Mouse (Mus musculus) heart, embryonic 13.5 days (tissue): ENCODE data around the gene Pik3c2a. TPM values are rescaled to one million over a fixed set of nuclear protein-coding genes. Genes with fewer than 3 reads are reported as not detected.

Experiments used
- ATAC-seq: fragments of 200-750 bp; cut with Nextera tagmentation; 2 replicates; pipeline ENCODE4 v1.8.0; 2017; ENCODE audit warnings: moderate TSS enrichment; ENCODE audit not compliant: insufficient number of reproducible peaks, low FRiP score, low TSS enrichment; ENCODE audit errors: extremely low read depth
- H3K27ac ChIP-seq: fragments of 300-500 bp; sonication (generic); replicated peaks from 2 replicates; pipeline ENCODE4 v1.5.1; 2015; ENCODE audit warnings: moderate library complexity, mild to moderate bottlenecking, inconsistent platforms
- H3K27me3 ChIP-seq: fragments of 300-500 bp; sonication (generic); replicated peaks from 2 replicates; pipeline ENCODE4 v1.6.1; 2015; ENCODE audit warnings: mild to moderate bottlenecking, inconsistent platforms
- H3K36me3 ChIP-seq: fragments of 300-500 bp; sonication (generic); 2 replicates; pipeline ENCODE4 v1.6.1; 2015; ENCODE audit warnings: mild to moderate bottlenecking, inconsistent platforms
- H3K4me1 ChIP-seq: fragments of 300-500 bp; sonication (generic); 2 replicates; pipeline ENCODE4 v1.6.1; 2015; ENCODE audit warnings: inconsistent platforms
- H3K4me2 ChIP-seq: fragments of 300-500 bp; sonication (generic); 2 replicates; pipeline ENCODE4 v1.6.1; 2015; ENCODE audit warnings: inconsistent platforms, mild to moderate bottlenecking, moderate library complexity
- H3K4me3 ChIP-seq: fragments of 300-500 bp; sonication (generic); 2 replicates; pipeline ENCODE4 v1.5.1; 2015; ENCODE audit warnings: moderate library complexity, mild to moderate bottlenecking, inconsistent platforms
- H3K9ac ChIP-seq: fragments of 300-500 bp; sonication (generic); 2 replicates; pipeline ENCODE4 v1.6.1; 2015; ENCODE audit warnings: inconsistent platforms, mild to moderate bottlenecking, moderate library complexity
- H3K9me3 ChIP-seq: fragments of 300-500 bp; sonication (generic); 2 replicates; pipeline ENCODE4 v1.6.1; 2016; ENCODE audit warnings: inconsistent platforms
- WGBS: fragments of 180-500 bp; shearing (Covaris S2); methylation state at CpG from one replicate; pipeline ENCODE4 v1.1.7; 2015; ENCODE audit warnings: mixed read lengths; 5-methylcytosine and 5-hydroxymethylcytosine counted together
- polyA plus RNA-seq: library from polyadenylated mRNA; unstranded; fragments of >200 nt; fragmentation: Nextera tagmentation; extraction: Ambion mirVana; gene quantifications from 2 replicates; pipeline ENCODE4 v1.2.1, GENCODE M21; 2015

The Pik3c2a gene
- 14.1 and 14.4 TPM in 2 replicates for polyA plus RNA-seq

DNA sequence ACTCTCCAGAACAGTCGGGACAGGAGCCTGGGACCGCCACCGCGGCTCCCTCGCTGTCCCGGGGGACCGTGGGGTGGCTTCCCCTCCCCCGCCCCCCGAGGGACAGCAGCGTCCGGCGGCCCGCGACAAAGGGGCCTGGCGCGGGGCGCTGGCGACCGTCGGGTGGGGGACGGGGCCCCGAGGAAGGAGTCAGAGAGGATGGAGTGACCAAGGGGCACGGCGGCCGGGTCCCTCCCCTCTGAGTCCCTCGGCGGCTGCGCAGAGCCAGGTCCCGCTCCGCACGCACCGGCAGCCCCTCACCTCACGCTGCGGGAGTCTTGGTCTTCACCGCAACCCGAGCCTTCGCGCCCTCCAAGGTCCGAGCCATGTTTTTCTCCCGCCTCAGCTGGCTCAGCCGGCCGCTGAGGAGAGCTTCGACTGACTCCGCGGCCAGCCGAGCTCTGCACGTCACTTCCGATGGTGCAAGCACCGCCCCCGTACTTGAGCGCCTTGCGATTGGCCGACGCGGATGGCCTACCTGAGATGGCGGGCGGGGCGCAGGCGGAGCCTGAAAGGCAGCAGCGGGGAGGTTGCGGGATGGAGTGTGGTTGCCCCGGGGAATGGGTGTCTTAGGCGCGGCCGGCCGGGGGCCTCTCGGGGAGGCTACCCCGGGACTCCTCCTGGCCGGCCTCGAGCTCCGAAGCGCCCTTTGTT, at the start of gene Pik3c2a:
Pik3c2a (minus strand) TSS at position 446 of the 693 bp plus-strand sequence.
- WGBS: under 1% methylated on average over 58 of the region's 72 CpGs

GRCm38 (mm10) chr7:116491113-116491512, 47.9 kb upstream of the Pik3c2a start:
- Histone ChIP-seq H3K27ac (no peak overlapping the region), H3K9ac (no peak overlapping the region), H3K36me3 (no peaks in the 10 kb centered on the region), H3K4me1 (no peaks in the 10 kb centered on the region), H3K4me2 (no peak overlapping the region), H3K4me3 (no peak overlapping the region), H3K27me3 (no peaks in the 10 kb centered on the region), H3K9me3 (peaks cover 3% of the 10 kb centered on the region)
- 68% methylated on average over 4 of the region's 4 CpGs for WGBS
- ATAC-seq: no peak

More for the DNA sequence above, at the start of gene Pik3c2a:
- peak; percentile 97 for ATAC-seq
- H3K9ac ChIP-seq: peak within 1 kb of the TSS; percentile 95
- peak within 1 kb of the TSS; percentile 87 for H3K27ac ChIP-seq
- no peaks in the 10 kb centered on the region for H3K27me3 ChIP-seq
- H3K4me2 ChIP-seq: peak within 1 kb of the TSS; percentile 77
- no peaks in the 10 kb centered on the region for H3K9me3 ChIP-seq
- H3K4me1 ChIP-seq: peaks cover 30% of the 10 kb centered on the region
- H3K36me3 ChIP-seq: 0 out of 2 replicates have a peak, but pooled peaks cover 4% of the 10 kb centered on the region
- peak within 1 kb of the TSS; percentile 84 for H3K4me3 ChIP-seq

- Histone ChIP-seq H3K9ac (no peak overlapping the region), H3K36me3 (no peaks in the 10 kb centered on the region), H3K4me1 (peaks cover 19% of the 10 kb centered on the region), H3K27ac (no peak overlapping the region), H3K4me2 (no peak overlapping the region), H3K4me3 (no peak overlapping the region), H3K9me3 (no peaks in the 10 kb centered on the region), H3K27me3 (no peaks in the 10 kb centered on the region)
- ATAC-seq: no peak
- 60% methylated on average over 1 of the region's 1 CpGs for WGBS
Measured at GRCm38 (mm10) chr7:116485062-116485601, 41.9 kb upstream of the Pik3c2a start.

DNA sequence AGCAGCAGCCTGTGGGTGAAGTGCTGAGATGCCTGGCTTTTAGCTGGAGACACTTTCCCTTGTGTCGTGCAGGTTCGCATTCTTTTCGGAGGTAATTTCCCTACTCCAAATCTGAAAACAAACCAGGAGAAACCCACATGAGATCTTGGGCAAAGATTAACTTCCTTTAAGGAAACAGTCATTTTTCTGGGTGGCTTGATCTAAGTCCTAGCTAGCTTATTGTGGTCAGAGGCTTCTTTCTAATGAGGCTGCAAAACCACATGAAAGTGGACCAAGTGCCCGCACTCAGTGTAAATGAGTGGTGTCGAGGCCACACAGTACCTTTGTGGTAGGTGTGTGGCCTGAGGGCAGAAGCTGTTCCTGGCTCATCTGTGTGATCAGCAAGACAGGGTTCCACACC, 41.0 kb upstream of the Pik3c2a start:
- Histone ChIP-seq H3K9ac (no peak overlapping the region), H3K9me3 (no peaks in the 10 kb centered on the region), H3K36me3 (no peaks in the 10 kb centered on the region), H3K4me2 (peak overlapping the region; percentile 31; the same call in 1 of the 2 replicates), H3K4me3 (no peak overlapping the region), H3K27me3 (no peaks in the 10 kb centered on the region), H3K4me1 (peaks cover 19% of the 10 kb centered on the region), H3K27ac (no peak overlapping the region)
- WGBS: 46% methylated on average over 5 of the region's 5 CpGs
- no peak for ATAC-seq

DNA sequence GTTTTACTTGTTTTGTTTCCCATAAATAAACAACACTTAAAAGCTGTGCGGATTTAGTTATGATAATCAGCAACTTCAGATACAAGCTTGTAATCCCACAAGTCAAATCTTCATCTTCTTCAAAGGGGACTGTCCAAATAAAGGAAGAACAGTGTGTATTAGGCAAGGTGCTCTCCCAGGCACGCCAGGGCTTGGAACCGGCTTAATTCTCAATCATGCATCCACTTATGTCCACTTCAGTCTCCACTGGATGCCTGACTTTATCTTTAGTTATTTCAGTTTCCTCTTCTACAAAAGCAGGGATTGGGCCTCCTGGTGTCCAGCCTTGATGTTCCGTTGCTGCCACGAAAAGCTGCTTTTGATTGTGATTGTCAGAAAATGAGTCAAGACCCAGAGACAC, 40.5 kb upstream of the Pik3c2a start:
- no peak for ATAC-seq
- peaks cover 19% of the 10 kb centered on the region for H3K4me1 ChIP-seq
- no peaks in the 10 kb centered on the region for H3K27me3 ChIP-seq
- WGBS: 36% methylated on average over 5 of the region's 5 CpGs
- peak overlapping the region; percentile 31; the same call in 1 of the 2 replicates for H3K4me2 ChIP-seq
- H3K36me3 ChIP-seq: no peaks in the 10 kb centered on the region
- H3K27ac ChIP-seq: no peak overlapping the region
- H3K9ac ChIP-seq: no peak overlapping the region
- no peaks in the 10 kb centered on the region for H3K9me3 ChIP-seq
- no peak overlapping the region for H3K4me3 ChIP-seq

DNA sequence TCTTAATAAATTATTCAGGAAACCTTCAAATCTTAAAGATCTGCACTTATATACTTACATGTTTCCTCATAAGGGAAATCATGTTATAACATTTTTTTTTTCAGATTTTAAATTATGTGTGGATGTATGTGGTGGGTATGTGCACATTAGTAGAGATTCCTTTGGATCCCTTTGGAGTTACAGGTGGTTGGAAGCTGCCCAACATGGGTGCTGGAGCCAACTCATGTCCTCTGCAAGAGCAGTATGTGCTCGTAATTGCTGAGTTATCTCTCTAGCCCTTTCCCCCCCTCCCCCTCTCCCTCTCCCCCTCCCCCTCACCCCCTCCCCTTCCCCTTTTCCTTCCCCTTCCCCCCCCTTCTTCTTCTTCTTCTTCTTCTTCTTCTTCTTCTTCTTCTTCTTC, 39.9 kb upstream of the Pik3c2a start:
- Histone ChIP-seq H3K36me3 (no peaks in the 10 kb centered on the region), H3K9me3 (no peaks in the 10 kb centered on the region), H3K27ac (no peak overlapping the region), H3K4me3 (no peak overlapping the region), H3K9ac (no peak overlapping the region), H3K27me3 (no peaks in the 10 kb centered on the region), H3K4me1 (peaks cover 20% of the 10 kb centered on the region), H3K4me2 (no peak overlapping the region)
- ATAC-seq: no peak
- 7% methylated on average over 1 of the region's 1 CpGs for WGBS

- no peak overlapping the region for H3K4me2 ChIP-seq
Measured at GRCm38 (mm10) chr7:116476264-116476663, 33.0 kb upstream of the Pik3c2a start.

GRCm38 (mm10) chr7:116475836-116476235, 32.6 kb upstream of the Pik3c2a start:
- no peaks in the 10 kb centered on the region for H3K9me3 ChIP-seq
- H3K27ac ChIP-seq: no peak overlapping the region
- no peaks in the 10 kb centered on the region for H3K27me3 ChIP-seq
- H3K9ac ChIP-seq: no peak overlapping the region
- no peak overlapping the region for H3K4me2 ChIP-seq
- H3K4me1 ChIP-seq: peaks cover 6% of the 10 kb centered on the region; the same call in 1 of the 2 replicates
- H3K4me3 ChIP-seq: no peak overlapping the region
- H3K36me3 ChIP-seq: no peaks in the 10 kb centered on the region
- no peak for ATAC-seq

More at GRCm38 (mm10) chr7:116476264-116476663, 33.0 kb upstream of the Pik3c2a start:
- Histone ChIP-seq H3K27me3 (no peaks in the 10 kb centered on the region), H3K4me1 (peaks cover 6% of the 10 kb centered on the region; the same call in 1 of the 2 replicates), H3K9me3 (no peaks in the 10 kb centered on the region), H3K9ac (no peak overlapping the region), H3K36me3 (no peaks in the 10 kb centered on the region), H3K4me3 (no peak overlapping the region), H3K27ac (no peak overlapping the region)
- 74% methylated on average over 5 of the region's 5 CpGs for WGBS
- no peak for ATAC-seq

- Histone ChIP-seq H3K27ac (no peak overlapping the region), H3K36me3 (no peaks in the 10 kb centered on the region), H3K9me3 (no peaks in the 10 kb centered on the region), H3K27me3 (no peaks in the 10 kb centered on the region), H3K9ac (no peak overlapping the region), H3K4me2 (no peak overlapping the region), H3K4me3 (no peak overlapping the region), H3K4me1 (peaks cover 15% of the 10 kb centered on the region)
- ATAC-seq: no peak
- WGBS: 26% methylated on average over 8 of the region's 8 CpGs
Measured at GRCm38 (mm10) chr7:116462114-116462513, 18.9 kb upstream of the Pik3c2a start.

GRCm38 (mm10) chr7:116458985-116459441, 15.8 kb upstream of the Pik3c2a start:
- H3K4me1 ChIP-seq: peaks cover 15% of the 10 kb centered on the region
- no peak overlapping the region for H3K27ac ChIP-seq
- H3K9me3 ChIP-seq: no peaks in the 10 kb centered on the region
- H3K36me3 ChIP-seq: no peaks in the 10 kb centered on the region
- H3K9ac ChIP-seq: no peak overlapping the region
- no peaks in the 10 kb centered on the region for H3K27me3 ChIP-seq
- no peak overlapping the region for H3K4me2 ChIP-seq
- 27% methylated on average over 3 of the region's 3 CpGs for WGBS
- H3K4me3 ChIP-seq: no peak overlapping the region
- no peak for ATAC-seq

GRCm38 (mm10) chr7:116457391-116457790, 14.1 kb upstream of the Pik3c2a start:
- Histone ChIP-seq H3K4me1 (peaks cover 11% of the 10 kb centered on the region), H3K27ac (no peak overlapping the region), H3K9me3 (no peaks in the 10 kb centered on the region), H3K4me3 (no peak overlapping the region), H3K27me3 (no peaks in the 10 kb centered on the region), H3K4me2 (no peak overlapping the region), H3K36me3 (no peaks in the 10 kb centered on the region), H3K9ac (no peak overlapping the region)
- no peak for ATAC-seq
- 64% methylated on average over 6 of the region's 6 CpGs for WGBS

- Histone ChIP-seq H3K4me2 (no peak overlapping the region), H3K4me3 (no peak overlapping the region), H3K9me3 (no peaks in the 10 kb centered on the region), H3K9ac (no peak overlapping the region), H3K36me3 (no peaks in the 10 kb centered on the region), H3K27me3 (no peaks in the 10 kb centered on the region), H3K27ac (no peak overlapping the region), H3K4me1 (0 out of 2 replicates have a peak, but pooled peaks cover 7% of the 10 kb centered on the region)
- ATAC-seq: no peak
- WGBS: 65% methylated on average over 4 of the region's 4 CpGs
Measured at GRCm38 (mm10) chr7:116456964-116457363, 13.7 kb upstream of the Pik3c2a start.
